Mouse (Mus musculus): ENCODE data around the gene C2cd6.

C2cd6 gene

GRCm38 (mm10) chr1:59094705-59095104, at the start of gene C2cd6:
C2cd6 (minus strand) TSS chr1:59094900.
- no peak for DNase-seq (ENCODE audit: low spot score in 2 of 2)

- peak in 1 of 2 experiments; percentile 55 for DNase-seq (ENCODE audit: low spot score in 2 of 2)
These were observed 48.1 kb upstream of the C2cd6 start for GRCm38 (mm10) chr1:59142809-59143208.

GRCm38 (mm10) chr1:59134419-59134818, 39.7 kb upstream of the C2cd6 start:
- peak in 1 of 2 experiments; percentile 18 for DNase-seq (ENCODE audit: low spot score in 2 of 2)

GRCm38 (mm10) chr1:59128879-59129278, 34.2 kb upstream of the C2cd6 start:
- no peak for DNase-seq (ENCODE audit: low spot score in 2 of 2)

GRCm38 (mm10) chr1:59125558-59125957, 30.9 kb upstream of the C2cd6 start:
- DNase-seq (ENCODE audit: low spot score in 2 of 2) = no peak

DNA sequence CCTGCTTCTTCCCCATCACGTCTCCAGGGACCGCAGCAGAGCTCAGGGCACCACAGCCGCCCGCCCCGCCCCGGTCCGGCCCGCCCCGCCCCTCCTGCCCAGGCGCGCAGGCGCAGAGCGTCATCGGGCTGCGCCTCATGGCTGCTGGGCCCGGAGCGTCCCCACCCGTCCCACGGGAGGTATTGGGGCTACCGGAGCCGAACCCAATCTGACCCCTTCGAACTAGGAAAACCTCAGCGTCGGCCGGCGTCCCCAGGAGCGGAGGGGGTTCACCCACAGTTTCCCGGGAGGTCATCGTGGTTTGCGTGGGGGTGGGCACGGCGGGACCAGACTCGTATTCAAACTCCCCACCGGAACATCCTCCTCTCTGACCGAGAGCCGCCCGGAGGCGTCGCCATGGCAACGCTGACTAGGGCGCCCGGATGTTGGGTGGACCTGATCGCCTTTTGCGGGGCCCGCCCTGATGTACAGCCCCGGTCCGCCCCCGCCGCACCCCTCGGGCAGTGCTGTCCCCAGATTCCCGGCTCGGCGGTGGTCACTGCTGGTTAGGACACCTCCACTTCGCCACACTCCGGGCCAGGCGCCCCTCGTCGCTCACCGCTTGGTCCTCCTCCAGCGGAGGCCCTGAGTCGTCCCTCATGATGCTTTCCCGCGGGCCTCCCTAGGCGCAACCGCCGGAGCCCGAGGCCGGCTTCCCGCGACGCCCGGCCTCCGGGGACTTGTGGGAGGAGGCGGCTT, 25.2 kb upstream of the C2cd6 start, which contains the start of gene Tmem237:
TSS of gene Tmem237 (minus strand) at position 689 of the 738 bp plus-strand sequence.
- peak; percentile 92 for DNase-seq (ENCODE audit: low spot score in 2 of 2)

DNA sequence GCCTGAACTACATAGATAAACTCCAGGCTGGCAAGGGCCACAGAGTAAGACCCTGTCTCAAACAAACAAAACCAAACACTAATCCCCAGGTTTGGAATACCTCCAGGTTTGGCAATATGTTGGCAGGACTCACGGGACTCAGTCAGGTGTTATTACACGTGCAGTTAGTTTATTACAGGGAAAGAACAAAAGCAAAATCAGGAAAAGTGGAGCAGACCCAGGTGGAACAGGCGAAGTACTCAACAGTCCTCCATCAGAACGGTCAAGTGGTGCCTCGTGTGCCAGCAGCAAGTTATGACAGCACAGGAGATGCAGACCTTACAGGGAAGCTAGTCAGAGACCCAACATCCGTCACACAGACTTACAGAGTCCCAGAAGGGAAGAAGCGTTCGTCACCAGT, 15.8 kb upstream of the C2cd6 start:
- DNase-seq (ENCODE audit: low spot score in 2 of 2) = no peak

DNA sequence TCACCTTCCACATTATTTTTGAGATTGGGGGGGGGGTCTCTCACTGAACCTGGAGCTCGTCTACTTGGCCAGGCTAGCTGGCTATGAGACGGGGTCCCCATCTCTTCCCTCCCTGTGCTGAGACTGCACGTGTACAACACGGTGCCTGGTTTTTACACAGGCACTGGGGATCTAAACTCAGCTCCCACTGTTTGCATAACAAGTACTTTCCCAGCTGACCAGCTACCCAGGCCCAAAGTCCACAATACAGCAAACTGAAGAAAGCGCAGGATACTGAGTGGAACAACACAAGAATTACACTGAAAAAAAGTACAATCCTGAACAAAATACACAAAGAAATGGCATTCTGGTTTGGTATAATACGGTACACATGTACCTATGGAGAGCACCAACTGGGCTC, 7.4 kb upstream of the C2cd6 start:
- DNase-seq (ENCODE audit: low spot score in 2 of 2) = no peak

DNA sequence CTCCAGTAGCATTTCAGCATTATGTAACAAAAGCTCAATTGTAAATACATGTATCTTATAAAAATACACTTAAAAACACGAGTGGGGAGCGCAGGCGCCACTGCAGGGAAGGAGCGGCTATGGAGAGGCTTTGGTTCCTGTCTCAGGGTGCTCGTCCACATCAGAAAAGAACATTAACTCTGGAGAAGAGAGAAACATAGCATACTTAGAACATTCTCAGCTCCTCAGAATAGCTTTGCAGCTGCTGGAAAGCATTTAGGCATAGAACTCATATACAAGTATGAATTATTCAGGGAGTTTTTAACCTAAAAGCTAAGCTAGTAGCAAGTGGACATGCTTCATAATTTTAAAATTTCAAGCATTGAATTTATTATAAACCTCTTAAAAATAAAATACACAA, 6.3 kb upstream of the C2cd6 start:
- no peak for DNase-seq (ENCODE audit: low spot score in 2 of 2)

- no peak for DNase-seq (ENCODE audit: low spot score in 2 of 2)
These were observed 23.8 kb downstream of the C2cd6 start for GRCm38 (mm10) chr1:59070867-59071266.

DNA sequence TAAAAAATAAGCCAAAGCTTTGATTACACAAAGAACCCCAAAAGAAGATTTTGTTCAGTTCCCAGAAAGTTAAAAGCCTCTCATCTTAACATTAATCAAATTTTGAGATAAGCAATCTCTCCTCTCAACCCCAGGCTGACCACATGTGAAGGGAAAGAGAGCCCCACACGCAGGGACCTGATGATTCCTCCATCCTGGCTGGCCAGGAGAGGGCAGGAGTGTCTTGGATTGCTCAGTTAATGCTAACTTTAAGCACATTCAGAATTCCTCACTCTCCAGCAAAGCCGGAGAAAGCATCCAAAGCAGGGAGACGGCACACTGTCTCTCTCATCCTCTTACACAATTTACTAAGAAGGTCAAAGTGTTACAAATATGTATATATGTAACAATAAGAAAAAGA, 26.7 kb downstream of the C2cd6 start:
- no peak for DNase-seq (ENCODE audit: low spot score in 2 of 2)

DNA sequence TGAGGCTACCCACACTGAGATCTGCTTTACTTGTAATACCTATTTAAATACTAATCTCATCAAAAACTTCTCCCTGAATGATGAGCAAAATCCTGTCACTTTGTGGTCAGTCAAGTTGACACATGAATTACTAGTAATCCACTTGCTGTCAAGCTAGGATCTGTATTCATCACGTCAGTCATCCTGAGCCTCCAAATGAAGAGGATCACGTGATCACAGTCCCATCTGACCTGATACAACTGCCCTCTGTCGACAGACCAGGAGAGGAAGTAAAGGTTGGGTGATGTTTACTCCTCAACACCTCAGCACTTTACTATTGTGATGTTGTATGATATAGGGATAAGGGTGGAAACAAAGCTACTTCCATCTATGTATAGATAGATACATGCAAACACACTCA, 31.0 kb downstream of the C2cd6 start:
- DNase-seq (ENCODE audit: low spot score in 2 of 2) = no peak

- no peak for DNase-seq (ENCODE audit: low spot score in 2 of 2)
These were observed 37.7 kb downstream of the C2cd6 start for GRCm38 (mm10) chr1:59056955-59057354.

DNA sequence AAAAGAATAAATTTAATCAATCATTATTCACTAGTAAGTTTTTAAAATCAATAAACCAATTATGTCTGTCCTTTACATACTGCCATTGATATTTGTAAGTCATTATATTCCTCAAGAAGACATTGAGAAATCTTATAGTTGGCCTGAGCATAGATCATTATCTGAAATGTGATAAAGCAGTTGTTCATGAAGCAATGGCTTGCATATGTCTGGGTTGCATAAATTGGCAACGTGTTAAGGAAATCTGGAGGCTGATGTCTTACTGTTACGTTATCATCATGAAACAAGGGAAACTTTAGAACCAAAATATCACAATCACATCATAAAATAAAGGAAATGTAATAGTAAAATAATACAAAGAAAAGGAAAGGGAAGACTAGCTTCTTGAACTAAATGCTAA, 43.4 kb downstream of the C2cd6 start:
- DNase-seq (ENCODE audit: low spot score in 2 of 2) = no peak

- DNase-seq (ENCODE audit: low spot score in 2 of 2) = no peak
These were observed 57.0 kb downstream of the C2cd6 start for GRCm38 (mm10) chr1:59037723-59038122.

GRCm38 (mm10) chr1:59021556-59021955, 73.1 kb downstream of the C2cd6 start:
- DNase-seq (ENCODE audit: low spot score in 2 of 2) = no peak

GRCm38 (mm10) chr1:59009250-59009649, 85.5 kb downstream of the C2cd6 start:
- no peak for DNase-seq (ENCODE audit: low spot score in 2 of 2)
